In the genomic region with DNA sequence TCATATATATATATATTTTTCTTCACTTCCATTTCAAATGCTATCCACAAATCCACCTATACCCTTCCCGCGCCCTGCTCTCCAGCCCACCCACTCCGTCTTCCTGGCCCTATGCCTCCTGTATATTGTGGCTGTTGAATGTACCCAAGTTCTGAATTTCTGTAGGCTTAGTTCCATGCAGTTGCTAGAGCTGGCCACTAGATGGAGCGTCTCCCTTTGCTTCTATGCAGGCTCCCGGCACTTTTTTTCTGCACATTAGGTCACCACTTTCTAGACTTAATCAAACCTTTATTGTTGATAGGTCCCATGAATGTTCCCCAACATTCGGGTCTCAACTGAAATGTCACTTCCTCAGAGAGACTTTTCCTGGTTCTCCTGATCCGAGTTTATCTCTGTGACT, we compare ENCODE assay signal across 8 mouse cellular contexts. TPM values are rescaled to one million over a fixed set of nuclear protein-coding genes. Genes with fewer than 3 reads are reported as not detected.
DNase-seq lines count a peak whose midpoint lies in the region; ATAC-seq and TF ChIP-seq lines count a peak whose summit lies in the region.

No protein-coding gene starts in this region.

- H3K27me3 ChIP-seq in midbrain, embryonic 11.5 days (ENCODE audit: control insufficient read depth, insufficient read depth, low read length) = no peaks in the 10 kb centered on the region
- no peaks in the 10 kb centered on the region for H3K27me3 ChIP-seq in midbrain, embryonic 16.5 days (ENCODE audit: control insufficient read depth, insufficient read depth, low read depth, low read length)
- no peaks in the 10 kb centered on the region for H3K27me3 ChIP-seq in liver, embryonic 14.5 days (ENCODE audit: control insufficient read depth, insufficient read depth, low read length)

- H3K36me3 ChIP-seq in midbrain, embryonic 11.5 days (ENCODE audit: control insufficient read depth, insufficient read depth, low read length) = no peaks in the 10 kb centered on the region
- no peaks in the 10 kb centered on the region for H3K36me3 ChIP-seq in midbrain, embryonic 16.5 days (ENCODE audit: control insufficient read depth, insufficient read depth, low read length)
- no peaks in the 10 kb centered on the region for H3K36me3 ChIP-seq in liver, embryonic 14.5 days (replicated peaks; ENCODE audit: control insufficient read depth, insufficient read depth, low read depth)

- no peak overlapping the region for H3K9ac ChIP-seq in midbrain, embryonic 11.5 days (ENCODE audit: low read length)
- no peak overlapping the region for H3K9ac ChIP-seq in midbrain, embryonic 16.5 days (ENCODE audit: low read depth, low read length)
- no peak overlapping the region for H3K9ac ChIP-seq in liver, embryonic 14.5 days (replicated peaks)

- no peaks in the 10 kb centered on the region for H3K4me1 ChIP-seq in midbrain, embryonic 11.5 days (ENCODE audit: control insufficient read depth, insufficient read depth, low read length)
- H3K4me1 ChIP-seq in midbrain, embryonic 16.5 days (ENCODE audit: control insufficient read depth, insufficient read depth, low read length) = no peaks in the 10 kb centered on the region
- no peaks in the 10 kb centered on the region for H3K4me1 ChIP-seq in liver, embryonic 14.5 days (replicated peaks; ENCODE audit: control insufficient read depth in 2 of 2, insufficient read depth in 2 of 2, low read length in 1 of 2)

- 24% methylated on average over 7 of the region's 7 CpGs for WGBS in midbrain, embryonic 11.5 days
- 16% methylated on average over 7 of the region's 7 CpGs for WGBS in midbrain, embryonic 16.5 days
- WGBS in liver, embryonic 14.5 days (ENCODE audit: insufficient replicate concordance) = 14% methylated on average over 7 of the region's 7 CpGs

- peak; percentile 24 to 76 for DNase-seq in adrenal gland, adult (ENCODE audit: inconsistent age in 2 of 2, low spot score in 1 of 2)
- DNase-seq in adrenal gland, adult 8-10 months = no peak
- peak; percentile 95 for DNase-seq in midbrain, embryonic 11.5 days (ENCODE audit: low spot score, missing footprints)
- peak; percentile 43 for DNase-seq in cerebellum, adult 8-10 months
- peak; percentile 52 to 57 for DNase-seq in heart, postnatal 10 days
- DNase-seq in liver, embryonic 14.5 days (ENCODE audit: low read depth in 3 of 3, low spot score in 3 of 3) = peak in 2 of 3 experiments; percentile 16
- DNase-seq in right cerebral cortex, postnatal 25 days = peak; percentile 24

- intact Hi-C loops in heart, postnatal 10 days (cut with DNase I) = no loop called here

- no peak overlapping the region for H3K4me2 ChIP-seq in midbrain, embryonic 11.5 days
- no peak overlapping the region for H3K4me2 ChIP-seq in midbrain, embryonic 16.5 days (ENCODE audit: low read length)
- no peak overlapping the region for H3K4me2 ChIP-seq in liver, embryonic 14.5 days (ENCODE audit: low read depth)

- no peak for TF ChIP-seq EP300 in liver, embryonic 14.5 days (IDR thresholded peaks at IDR 0.05; ENCODE audit: low read depth)

- no peak for ATAC-seq in midbrain, embryonic 11.5 days (ENCODE audit: low FRiP score)
- no peak for ATAC-seq in midbrain, embryonic 16.5 days
- ATAC-seq in liver, embryonic 14.5 days (ENCODE audit: insufficient read depth) = no peak

- peak; percentile 77 for TF ChIP-seq CTCF in liver, embryonic 14.5 days (IDR thresholded peaks at IDR 0.05; ENCODE audit: low read depth)

- H3K27ac ChIP-seq in midbrain, embryonic 11.5 days (ENCODE audit: low read depth, low read length) = no peak overlapping the region
- no peak overlapping the region for H3K27ac ChIP-seq in midbrain, embryonic 16.5 days (ENCODE audit: low read length)
- no peak overlapping the region for H3K27ac ChIP-seq in liver, embryonic 14.5 days

- no peak overlapping the region for H3K4me3 ChIP-seq in midbrain, embryonic 11.5 days (ENCODE audit: low read depth, low read length)
- H3K4me3 ChIP-seq in midbrain, embryonic 16.5 days (ENCODE audit: low read depth, low read length) = no peak overlapping the region
- H3K4me3 ChIP-seq in liver, embryonic 14.5 days (ENCODE audit: insufficient read depth in 1 of 2, low read depth in 2 of 2, low read length in 2 of 2) = no peak overlapping the region

- no peaks in the 10 kb centered on the region for H3K9me3 ChIP-seq in midbrain, embryonic 11.5 days (ENCODE audit: control insufficient read depth, low read length)
- H3K9me3 ChIP-seq in midbrain, embryonic 16.5 days (replicated peaks; ENCODE audit: control insufficient read depth, low read length, poor library complexity, severe bottlenecking) = no peaks in the 10 kb centered on the region
- no peaks in the 10 kb centered on the region for H3K9me3 ChIP-seq in liver, embryonic 14.5 days (ENCODE audit: control insufficient read depth, low read length)

RNA-seq across cellular contexts. Expression of gene Cacng5, which starts 55.6 kb away (rescaled TPM):
- total RNA-seq in adrenal gland, adult 8-10 months (2022) = under 1 TPM; 0.12 to 0.24 (median 0.17) TPM
- polyA plus RNA-seq in midbrain, embryonic 11.5 days (2014; fragmentation: Nextera tagmentation; extraction: Ambion mirVana) = 1.0 and 1.3 TPM in 2 replicates
- polyA plus RNA-seq in midbrain, embryonic 16.5 days (2015; fragmentation: Nextera tagmentation; extraction: Ambion mirVana) = 10.3 and 12.7 TPM in 2 replicates
- total RNA-seq in heart, postnatal 10 days (2021) = under 1 TPM; 0.12 to 0.14 TPM
- polyA plus RNA-seq in liver, embryonic 14.5 days (2012; rRNA removed) = 0.03 and 0.04 TPM in 2 replicates
- polyA plus RNA-seq in liver, embryonic 14.5 days (2014; fragmentation: Nextera tagmentation; extraction: Ambion mirVana) = 0.29 TPM in 1 of 2 replicates, not detected in the other
